Mouse (Mus musculus) heart, adult 10 weeks (tissue): ENCODE results near the gene Shank1. TPM values are rescaled to one million over a fixed set of nuclear protein-coding genes. Genes with fewer than 3 reads are reported as not detected.

Experiments used
- polyA plus RNA-seq: library from polyadenylated mRNA; stranded (reverse); fragments of 350-450 nt; fragmentation: Illumina TruSeq; extraction: RNeasy Lipid Tissue Mini Kit (QIAGEN cat#74804); gene quantifications from one replicate; pipeline ENCODE4 v1.2.3, GENCODE M21; 2014; ENCODE audit warnings: low read depth, low replicate concordance

Shank1 gene
- 1.0 TPM for polyA plus RNA-seq

DNA sequence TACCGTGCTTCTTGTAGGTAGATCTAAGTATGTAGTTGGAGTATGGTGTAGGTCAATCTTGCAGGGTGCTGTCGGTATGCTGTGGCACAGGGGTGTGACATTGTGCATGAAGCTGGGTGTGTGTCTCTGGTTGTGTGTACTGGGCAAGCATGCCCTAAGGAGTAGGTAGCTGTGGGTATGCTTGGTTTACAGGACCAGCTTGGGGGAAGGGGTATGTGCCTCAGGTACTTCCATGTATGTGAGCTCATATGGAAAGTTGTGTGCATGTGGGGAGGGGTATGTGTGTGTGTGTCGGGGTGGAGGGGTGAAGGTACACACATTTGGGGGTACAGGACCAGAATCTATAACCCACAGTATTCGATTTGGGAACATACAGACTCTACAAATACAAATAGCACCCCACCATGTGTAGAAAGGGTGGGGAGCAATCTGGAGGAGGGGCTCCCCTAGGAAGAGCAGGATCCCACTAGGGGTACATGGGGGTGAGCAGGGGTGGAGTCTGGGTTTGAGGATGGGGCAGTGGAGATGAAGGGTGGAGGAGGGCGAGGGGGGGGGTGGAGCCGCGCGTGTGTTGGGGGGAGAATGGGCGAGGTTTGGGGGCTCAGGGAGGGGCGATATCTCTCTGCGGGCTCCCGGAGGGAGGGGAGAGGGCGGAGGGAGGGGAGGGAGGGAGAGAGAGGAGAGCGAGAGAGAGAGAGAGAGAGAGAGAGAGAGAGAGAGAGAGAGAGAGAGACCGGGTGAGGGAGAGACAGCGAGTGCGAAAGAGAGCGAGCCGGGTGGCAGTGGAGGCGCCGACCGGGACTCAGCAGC is at the start of gene Shank1:
Gene Shank1 (plus strand): TSS at position 779 of the 810 bp plus-strand sequence.

DNA sequence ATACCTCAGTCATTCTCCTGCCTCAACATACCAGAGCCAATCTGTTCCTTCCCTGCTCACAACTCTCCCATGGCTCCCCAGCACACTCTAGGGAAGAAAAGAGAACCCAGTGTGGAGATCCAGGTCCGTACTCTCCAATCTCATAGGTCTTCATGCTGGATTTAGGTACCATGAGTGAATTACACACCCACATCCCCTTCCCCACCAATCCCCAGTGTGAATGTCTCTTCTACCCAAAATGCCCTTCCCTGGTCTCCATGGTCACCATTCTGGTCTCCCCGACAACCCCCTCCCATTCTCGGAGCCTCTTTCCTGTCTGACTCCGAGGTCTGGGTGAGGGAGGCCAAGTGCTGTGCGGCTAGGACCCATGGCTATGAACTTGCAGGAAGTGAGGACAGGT is 48.9 kb upstream of the Shank1 start, which contains the start of gene Gm15517:
Gene Gm15517 (plus strand): TSS at position 301 of the 400 bp plus-strand sequence.

DNA sequence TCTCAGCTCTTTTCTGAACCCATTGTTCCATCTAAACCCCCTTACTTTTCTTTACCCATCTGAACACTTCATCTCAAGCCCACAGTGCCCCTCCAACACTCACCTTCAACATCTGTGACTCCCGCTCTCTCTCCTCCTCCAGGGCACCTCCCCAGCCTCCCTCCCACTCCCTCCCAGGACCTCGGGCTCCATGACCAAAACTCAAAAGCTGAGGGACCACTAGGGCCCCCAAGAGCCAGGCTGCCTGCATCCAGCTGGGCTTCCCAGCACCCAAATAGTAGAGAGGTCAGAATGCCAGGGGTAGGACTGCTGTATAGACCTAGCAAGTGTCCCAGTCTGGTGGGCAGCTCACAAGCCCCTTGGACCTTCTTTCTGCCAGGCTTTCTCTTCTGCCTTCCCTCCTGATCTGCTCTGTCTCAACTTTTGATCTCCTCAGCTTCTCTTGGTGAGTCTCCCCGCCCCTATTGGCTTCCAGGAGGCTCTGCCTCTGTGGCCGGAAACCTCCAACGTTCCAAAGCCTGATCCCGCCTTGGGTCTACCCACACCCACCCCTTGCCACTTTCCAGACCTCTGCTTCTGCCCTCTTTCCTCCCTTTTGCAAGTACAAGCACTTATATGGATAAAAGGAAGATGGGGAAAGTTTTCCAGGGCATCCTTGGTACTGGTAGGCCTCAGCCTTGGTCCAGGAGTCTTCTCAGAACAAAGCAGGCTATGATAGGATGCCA is 3.4 kb upstream of the Shank1 start, which contains the start of gene Clec11a:
Gene Clec11a (minus strand): TSS at position 387 of the 725 bp plus-strand sequence.

DNA sequence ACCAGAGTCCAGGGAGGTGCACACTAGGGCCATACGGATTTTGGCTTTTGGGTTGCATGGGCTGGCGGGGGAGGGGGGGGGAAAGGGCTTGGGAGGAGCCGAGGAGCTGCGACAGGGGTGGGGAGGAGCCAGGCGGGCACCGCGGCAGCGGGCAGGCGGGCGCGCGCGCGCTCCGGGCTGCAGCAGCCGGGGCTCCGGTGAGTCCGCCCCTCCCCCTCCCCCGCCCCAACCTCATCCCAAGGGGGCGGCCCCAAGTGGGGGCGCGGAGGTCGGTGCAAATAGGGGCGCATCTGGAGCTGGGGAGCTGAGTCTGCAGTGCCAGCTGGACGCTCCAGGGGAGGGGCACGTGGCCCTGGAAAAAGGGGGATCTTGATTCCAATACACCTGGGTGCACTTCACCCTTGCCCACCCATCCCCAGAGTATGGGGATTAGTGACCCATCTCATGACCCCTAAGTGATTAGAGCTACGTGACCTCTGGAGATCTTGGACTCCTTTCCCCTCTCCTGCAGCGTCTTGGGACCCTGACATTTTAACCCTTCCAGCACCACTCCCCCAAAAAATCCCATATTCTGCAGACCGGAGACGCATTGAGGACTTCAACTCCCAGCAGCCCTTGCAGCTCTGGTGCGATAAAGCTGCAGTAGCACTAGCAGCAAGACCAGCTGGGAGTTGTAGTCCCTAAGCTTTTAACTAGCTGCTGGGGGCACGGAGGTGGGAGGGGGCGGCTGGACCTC is 74.1 kb downstream of the Shank1 start, which contains the start of gene Syt3:
Gene Syt3 (plus strand): TSS at position 123 of the 736 bp plus-strand sequence.

DNA sequence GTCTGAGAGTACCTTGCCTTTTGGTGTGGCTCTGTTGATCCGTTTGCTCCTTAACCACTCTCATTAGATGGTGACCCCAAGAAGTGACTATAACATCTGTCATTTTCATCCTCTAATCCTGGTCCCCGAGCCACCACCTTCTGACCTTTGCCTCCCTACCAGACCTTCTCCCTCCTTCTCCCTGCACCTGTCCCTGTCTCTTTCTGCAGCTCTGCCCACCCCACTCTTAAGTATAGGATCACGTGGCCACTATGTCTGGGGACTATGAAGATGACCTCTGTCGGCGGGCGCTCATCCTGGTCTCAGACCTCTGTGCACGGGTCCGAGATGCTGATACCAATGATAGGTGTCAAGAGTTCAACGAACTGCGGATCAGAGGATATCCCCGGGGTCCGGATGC is 75.7 kb downstream of the Shank1 start, which contains the start of gene 1700008O03Rik:
Gene 1700008O03Rik (minus strand): TSS at position 101 of the 400 bp plus-strand sequence.

Other genes with a start within 250 kb of the Shank1 start
- not detected for gene Klk1b21, start 207.9 kb upstream of the Shank1 start, polyA plus RNA-seq
- gene Klk1b22, start 197.6 kb upstream of the Shank1 start, polyA plus RNA-seq = not detected
- gene Klk1b16, start 173.5 kb upstream of the Shank1 start, polyA plus RNA-seq = not detected
- gene Klk1b24, start 122.0 kb upstream of the Shank1 start, polyA plus RNA-seq = not detected
- not detected for gene Klk1b3, start 112.1 kb upstream of the Shank1 start, polyA plus RNA-seq
- gene Klk1b4, start 102.8 kb upstream of the Shank1 start, polyA plus RNA-seq = not detected
- not detected for gene Klk1b5, start 94.3 kb upstream of the Shank1 start, polyA plus RNA-seq
- gene Klk1, start 84.9 kb upstream of the Shank1 start, polyA plus RNA-seq = not detected
- not detected for gene Gm36864, start 74.1 kb upstream of the Shank1 start, polyA plus RNA-seq
- 0.68 TPM for gene 1700028J19Rik, start 63.6 kb upstream of the Shank1 start, polyA plus RNA-seq
- 18.5 TPM for gene 2410002F23Rik, start 63.5 kb upstream of the Shank1 start, polyA plus RNA-seq
- not detected for gene Acp4, start 52.9 kb upstream of the Shank1 start, polyA plus RNA-seq
- gene Gm15517, start 48.8 kb upstream of the Shank1 start, polyA plus RNA-seq = not detected
- gene Clec11a, start 3.4 kb upstream of the Shank1 start, polyA plus RNA-seq = 1.3 TPM
- gene Syt3, start 73.8 kb downstream of the Shank1 start, polyA plus RNA-seq = 2.6 TPM
- gene 1700008O03Rik, start 75.6 kb downstream of the Shank1 start, polyA plus RNA-seq = not detected
- 11.4 TPM for gene Lrrc4b, start 118.8 kb downstream of the Shank1 start, polyA plus RNA-seq
- 0.73 TPM for gene Aspdh, start 155.1 kb downstream of the Shank1 start, polyA plus RNA-seq
- gene Josd2, start 157.7 kb downstream of the Shank1 start, polyA plus RNA-seq = 151 TPM
- 83.3 TPM for gene Emc10, start 186.3 kb downstream of the Shank1 start, polyA plus RNA-seq
- 2.0 TPM for gene Fam71e1, start 186.3 kb downstream of the Shank1 start, polyA plus RNA-seq
- 13.4 TPM for gene Mybpc2, start 214.4 kb downstream of the Shank1 start, polyA plus RNA-seq
- 0.31 TPM for gene Spib, start 221.8 kb downstream of the Shank1 start, polyA plus RNA-seq
- gene Pold1, start 238.6 kb downstream of the Shank1 start, polyA plus RNA-seq = 8.1 TPM
- gene Nr1h2, start 243.7 kb downstream of the Shank1 start, polyA plus RNA-seq = 66.6 TPM